Mouse (Mus musculus) heart, postnatal 14 days (tissue): Measurements from ENCODE around the gene Auts2. TPM values are rescaled to one million over a fixed set of nuclear protein-coding genes. Genes with fewer than 3 reads are reported as not detected.

Experiments
- DNase-seq, 2 experiments: peaks; one replicate each; pipeline ENCODE4 v3.0.0; 2021 to 2022
- intact Hi-C: fragments of 180-260 bp; cut with DNase I; formaldehyde crosslinking; loops from one replicate; pipeline ENCODE4 v1.15.1; 2025
- total RNA-seq, 2 experiments: library from RNA; stranded (reverse); gene quantifications; 2 replicates each; pipeline ENCODE4 v1.2.3; 2021

Gene Auts2
- total RNA-seq, 2 experiments from 2014 or later, result 43.1 to 47.3 TPM

DNA sequence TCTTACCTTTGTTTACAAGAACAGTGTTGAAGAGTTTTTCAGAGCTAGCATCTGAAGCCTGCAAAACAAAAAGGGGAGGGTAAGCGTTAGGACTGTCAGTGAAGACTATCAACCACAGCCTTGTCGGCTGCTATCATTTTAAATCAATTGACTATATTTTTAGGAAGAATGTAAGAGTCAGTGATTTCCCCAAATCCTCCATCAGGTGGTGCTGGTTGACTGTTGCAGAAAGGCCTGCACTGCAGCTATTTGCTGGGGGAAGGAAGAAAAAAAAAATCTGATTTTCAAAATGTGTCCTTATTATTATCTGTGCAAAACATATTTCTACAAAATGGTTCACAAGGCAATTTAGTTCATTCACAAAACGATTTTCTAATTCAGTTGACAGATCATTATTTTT is 1009.3 kb downstream of the Auts2 start:
- DNase-seq, result peak; percentile 40 to 65
- intact Hi-C loops, result loop anchor here (10.0 kb wide), 2 partner anchors 111 to 581 kb away; no protein-coding TSS in a partner anchor

DNA sequence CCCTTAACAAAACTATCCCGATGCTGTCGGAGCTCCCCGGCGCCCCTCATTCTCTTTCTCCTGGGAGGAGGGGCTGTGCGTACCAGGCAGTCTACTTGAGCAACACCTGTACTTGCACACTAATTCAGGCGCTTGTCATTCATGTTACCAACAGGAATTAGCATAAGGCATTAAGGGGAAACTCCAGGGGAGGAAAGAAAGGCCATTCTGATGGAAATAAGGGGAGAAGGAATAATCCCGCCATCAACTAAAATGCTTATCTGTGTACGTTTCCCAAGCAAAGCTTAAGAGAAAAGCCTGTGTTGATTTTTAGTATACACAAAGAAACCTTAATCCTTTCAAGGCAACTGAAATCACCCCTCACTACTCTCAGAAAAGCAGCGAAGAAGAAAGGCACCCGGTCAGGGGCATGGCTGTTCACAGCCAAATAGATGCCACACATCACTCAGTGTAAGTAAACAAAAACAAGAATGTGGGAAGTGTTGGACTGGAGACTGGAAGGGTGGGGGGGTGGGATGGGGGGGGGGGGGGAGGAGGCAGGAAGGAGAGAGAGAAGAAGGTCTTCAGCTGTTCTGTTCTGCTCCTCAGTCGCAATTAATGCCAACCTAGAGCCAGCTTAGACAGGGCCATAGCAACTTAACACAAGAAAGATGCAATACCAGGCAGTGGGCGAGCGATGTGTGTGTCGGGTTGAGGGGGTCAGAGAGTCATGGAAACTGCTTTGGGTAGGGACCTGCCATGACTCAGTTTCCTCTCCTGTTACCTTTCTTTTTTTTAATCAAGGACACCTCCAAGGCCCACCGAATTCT is 1011.2 kb downstream of the Auts2 start:
- intact Hi-C loops, result loop anchor here (10.0 kb wide), 2 partner anchors 113 to 583 kb away; no protein-coding TSS in a partner anchor
- DNase-seq, result no peak

DNA sequence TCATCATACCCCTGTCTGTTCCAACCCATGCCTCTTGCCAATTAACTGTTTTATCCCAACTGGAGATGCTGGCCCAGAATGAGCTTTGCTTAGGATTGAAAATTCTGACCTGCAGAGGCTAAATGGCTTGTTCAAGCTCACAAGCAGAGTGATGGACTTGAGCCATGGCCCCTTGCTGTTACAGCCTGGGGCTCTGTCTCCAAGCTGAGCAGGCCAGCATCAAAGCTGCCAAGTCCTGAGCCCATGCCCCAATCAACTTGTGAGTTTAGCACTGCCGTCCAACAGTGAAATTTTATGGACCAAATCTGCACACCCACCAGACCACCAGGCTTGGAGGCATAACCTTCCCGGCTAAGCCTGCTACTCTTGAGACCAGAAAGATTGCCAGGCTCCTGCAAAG is 1012.3 kb downstream of the Auts2 start:
- DNase-seq, result no peak
- intact Hi-C loops, result loop anchor here (10.0 kb wide), 2 partner anchors 114 to 584 kb away; no protein-coding TSS in a partner anchor

DNA sequence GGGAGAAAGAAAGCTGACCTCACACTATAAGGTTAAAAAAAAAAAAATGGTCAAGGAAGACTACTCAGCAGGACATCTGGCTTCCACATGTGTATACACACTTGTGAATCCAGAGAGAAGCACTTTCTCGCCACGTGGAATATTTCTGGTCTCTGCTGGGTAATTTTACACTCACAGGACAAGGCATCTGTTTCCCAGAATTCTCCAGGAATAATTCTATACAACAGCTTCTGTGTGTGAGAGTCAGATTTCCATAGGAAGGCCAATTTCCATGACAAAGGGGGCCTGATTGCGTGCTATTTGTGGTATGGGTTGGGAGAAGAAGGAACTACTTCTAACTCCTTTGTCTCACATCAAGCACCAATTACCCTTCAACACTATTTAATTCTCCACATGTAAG is 1016.5 kb downstream of the Auts2 start:
- intact Hi-C loops, result no loop called here
- DNase-seq, result no peak

- DNase-seq, result no peak
- intact Hi-C loops, result no loop called here
Observed at GRCm38 (mm10) chr5:131524900-131525465, 1018.2 kb downstream of the Auts2 start.

GRCm38 (mm10) chr5:131519560-131519959 is 1023.6 kb downstream of the Auts2 start:
- no peak for DNase-seq
- intact Hi-C loops, result no loop called here

- peak; percentile 28 to 37 for DNase-seq
- intact Hi-C loops, result no loop called here
Observed at GRCm38 (mm10) chr5:131517677-131518076, 1025.5 kb downstream of the Auts2 start.

DNA sequence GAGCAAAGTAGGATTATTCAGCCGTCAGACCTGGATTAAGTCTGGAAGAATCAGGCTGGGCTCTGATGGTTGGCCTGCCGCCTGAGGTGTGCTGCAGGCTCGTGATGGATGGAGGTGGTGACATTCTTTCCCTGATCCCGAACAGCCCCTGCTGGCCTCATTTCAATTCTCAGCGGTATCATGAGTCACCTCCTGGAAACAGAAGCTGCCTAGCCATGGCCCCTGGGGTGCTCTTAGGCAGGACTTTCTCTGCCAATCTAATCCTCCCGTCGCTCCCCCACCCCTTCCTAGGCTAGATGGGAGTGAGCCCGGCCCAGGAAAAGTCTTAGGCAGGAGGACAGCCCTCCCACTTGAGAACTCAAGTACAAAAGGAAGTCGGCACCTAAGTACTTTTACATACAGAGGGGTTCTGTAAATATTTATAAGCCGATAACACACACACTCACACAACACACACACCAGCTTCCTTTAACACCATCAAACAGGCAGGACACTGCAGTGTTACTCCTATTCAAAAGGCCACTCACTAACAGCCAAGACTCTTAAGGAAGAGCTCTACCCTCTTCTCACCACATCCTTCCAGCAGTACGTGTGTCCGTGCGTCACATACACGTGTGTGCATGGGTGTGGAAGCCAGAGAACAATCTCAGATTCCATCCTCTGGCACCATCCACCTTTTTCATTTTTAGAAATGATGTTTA is 1027.3 kb downstream of the Auts2 start:
- peak; percentile 63 for DNase-seq
- intact Hi-C loops, result no loop called here

GRCm38 (mm10) chr5:131513753-131514152 is 1029.4 kb downstream of the Auts2 start:
- intact Hi-C loops, result no loop called here
- DNase-seq, result no peak

DNA sequence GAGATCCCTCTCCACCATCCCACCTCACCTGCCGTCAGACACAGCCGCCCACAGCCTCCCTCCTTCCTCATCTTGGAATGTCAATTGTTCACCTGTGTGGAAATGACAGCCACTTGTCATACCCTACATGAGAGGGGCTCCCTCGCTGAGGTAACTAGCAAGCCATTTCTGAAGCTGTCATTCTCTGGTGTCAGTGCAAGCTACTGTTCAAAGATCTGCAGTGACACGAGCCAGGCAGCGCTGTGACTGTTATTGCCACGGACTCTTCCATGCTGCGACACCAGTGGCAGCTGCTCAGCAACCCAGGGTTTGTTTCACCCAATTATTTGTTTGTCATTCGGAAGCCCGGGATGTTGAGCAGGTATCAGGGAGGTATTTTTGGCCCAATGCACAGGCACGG is 1030.5 kb downstream of the Auts2 start:
- intact Hi-C loops, result no loop called here
- DNase-seq, result no peak

GRCm38 (mm10) chr5:131510659-131511058 is 1032.5 kb downstream of the Auts2 start:
- no peak for DNase-seq
- intact Hi-C loops, result no loop called here

DNA sequence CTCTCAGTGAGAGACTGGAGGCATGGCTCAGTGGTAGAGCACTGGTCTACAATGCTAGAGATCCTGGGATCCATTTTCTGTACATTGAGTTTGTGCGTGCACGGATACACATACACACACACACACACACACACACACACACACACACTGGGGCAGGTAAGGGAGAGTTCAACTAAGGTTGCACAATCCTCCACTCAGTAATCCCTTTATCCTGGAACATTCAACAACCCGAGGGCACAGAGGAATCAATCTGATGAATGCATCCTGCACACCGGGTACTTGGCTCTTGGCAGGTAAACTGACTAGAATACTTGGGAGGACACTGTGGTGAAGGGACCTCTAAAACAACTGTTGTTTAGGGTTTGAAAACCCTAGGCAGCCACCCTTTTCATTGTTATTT is 1033.8 kb downstream of the Auts2 start:
- intact Hi-C loops, result no loop called here
- no peak for DNase-seq

DNA sequence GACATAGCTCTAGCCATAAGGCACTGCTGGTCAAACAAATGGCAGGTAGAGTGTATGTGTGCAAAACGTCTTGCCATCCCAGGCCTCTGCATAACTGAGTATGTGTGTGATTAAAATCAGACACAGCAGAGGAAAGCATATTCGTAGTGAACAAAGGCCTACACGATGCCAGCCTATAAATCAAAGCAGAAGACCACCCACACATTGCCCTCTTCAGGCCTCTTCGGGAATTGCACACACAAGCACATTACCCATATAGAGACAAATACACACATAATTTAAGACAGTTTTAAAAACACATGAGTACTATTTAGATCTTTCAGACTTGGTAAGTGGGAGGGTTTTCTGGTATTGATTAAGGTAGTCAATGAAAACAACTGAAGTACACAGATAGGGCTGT is 1044.3 kb downstream of the Auts2 start:
- no peak for DNase-seq
- intact Hi-C loops, result no loop called here

DNA sequence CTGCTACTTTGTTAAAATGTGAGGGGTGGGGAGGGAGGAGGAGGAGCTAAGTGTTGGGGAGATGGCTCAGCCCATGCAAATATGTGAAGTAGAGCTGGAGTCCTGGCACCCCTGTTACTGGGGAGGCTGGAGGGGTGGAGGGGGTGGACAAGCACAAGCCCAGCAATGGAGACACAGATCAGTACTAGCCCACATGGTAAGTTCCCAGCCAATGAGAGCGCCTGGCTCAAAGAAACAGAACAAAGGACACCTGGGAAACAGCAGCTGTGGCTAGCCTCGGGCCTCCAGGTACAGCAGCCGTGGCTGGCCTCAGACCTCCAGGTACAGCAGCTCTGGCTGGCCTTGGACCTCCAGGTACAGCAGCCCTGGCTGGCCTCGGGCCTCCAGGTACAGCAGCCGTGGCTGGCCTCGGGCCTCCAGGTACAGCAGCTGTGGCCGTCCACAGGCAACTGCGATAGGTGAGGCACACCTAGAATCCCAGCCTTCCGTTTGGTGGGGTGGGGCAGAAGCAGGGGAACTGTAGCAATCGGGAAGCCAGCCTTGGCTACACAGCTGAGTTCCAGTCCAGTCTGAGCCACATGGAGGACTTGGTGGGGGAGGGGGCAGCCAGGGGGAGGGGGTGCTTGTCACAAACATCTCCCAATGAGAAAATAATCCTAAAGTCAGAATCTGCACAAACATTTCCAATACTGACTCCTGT is 1046.5 kb downstream of the Auts2 start:
- no peak for DNase-seq
- intact Hi-C loops, result no loop called here

DNA sequence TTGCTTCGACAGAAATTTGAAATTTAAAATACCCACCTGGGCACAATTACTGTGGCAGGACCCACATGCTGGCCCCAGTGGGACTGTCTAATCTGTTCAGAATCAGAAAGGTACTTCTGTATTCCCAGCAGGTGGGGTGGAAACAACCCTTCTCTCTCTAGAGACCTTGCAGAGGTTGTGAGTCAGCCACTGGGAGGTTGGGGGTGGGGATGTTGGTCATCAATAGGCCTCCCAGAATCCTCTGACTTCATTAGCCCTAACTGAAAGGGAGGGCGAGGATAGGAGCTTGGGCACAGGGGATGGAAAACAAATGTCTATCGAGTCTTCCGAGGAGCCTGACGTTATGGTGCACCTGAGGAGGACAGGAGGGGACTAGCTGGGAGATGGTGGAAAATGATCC is 1048.6 kb downstream of the Auts2 start:
- intact Hi-C loops, result no loop called here
- no peak for DNase-seq

DNA sequence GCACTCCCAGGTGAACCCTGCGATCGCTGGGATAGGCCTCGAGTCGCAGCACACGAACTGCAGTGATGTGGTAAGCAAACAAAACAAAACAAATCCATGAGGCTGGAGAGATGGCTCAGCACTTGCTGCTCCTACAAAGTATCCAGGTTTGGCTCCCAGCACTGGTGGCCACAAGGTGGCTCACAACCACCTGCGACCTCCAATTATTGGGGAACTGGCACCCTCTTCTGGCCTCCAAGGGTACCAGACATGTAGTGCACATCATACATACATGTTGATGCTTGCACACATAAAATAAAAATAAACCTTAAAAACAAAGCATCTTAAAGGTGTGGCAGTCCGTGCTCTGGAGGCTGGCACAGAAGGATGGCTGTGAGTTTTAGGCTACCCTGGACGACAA is 1050.6 kb downstream of the Auts2 start:
- intact Hi-C loops, result no loop called here
- DNase-seq, result no peak

- intact Hi-C loops, result no loop called here
- DNase-seq, result no peak
Observed at GRCm38 (mm10) chr5:131491843-131492242, 1051.3 kb downstream of the Auts2 start.

DNA sequence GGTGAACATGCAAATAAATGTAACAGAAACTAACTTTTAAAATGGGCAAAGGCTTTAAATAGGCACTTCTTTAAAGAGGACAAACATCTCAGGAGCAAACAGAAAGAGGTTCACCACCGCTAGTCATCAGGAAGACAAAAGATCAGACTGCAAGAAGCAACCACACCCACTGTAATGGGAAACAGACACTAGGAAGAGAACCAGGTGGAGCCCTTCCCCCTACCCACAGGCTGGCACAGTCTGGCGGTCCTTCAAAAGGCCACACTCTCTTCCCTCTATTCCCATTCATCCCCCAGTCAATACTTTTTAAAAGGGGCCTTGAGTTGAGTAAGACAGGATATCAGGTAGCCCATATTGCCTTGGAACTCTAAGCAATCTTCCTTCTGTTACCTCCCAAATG is 1052.3 kb downstream of the Auts2 start:
- intact Hi-C loops, result no loop called here
- DNase-seq, result no peak

DNA sequence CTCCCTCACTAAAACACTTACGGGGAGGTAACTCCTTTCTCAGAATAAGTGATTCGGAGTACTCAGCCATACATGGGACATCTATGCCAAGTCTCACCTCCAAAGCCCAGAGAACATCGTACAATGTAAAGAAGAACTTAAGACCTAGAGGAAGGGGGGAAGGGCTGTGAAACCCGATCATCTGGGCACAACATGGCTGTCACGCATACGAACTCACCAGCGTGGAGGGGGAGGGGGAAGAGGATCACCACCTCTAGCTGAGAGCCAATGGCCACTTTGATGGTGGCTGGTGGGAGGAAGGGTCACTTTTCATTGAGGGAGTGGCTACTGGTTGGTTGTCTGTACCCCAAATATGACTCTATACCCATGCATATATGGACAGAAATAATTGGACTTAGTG is 1053.3 kb downstream of the Auts2 start:
- intact Hi-C loops, result no loop called here
- no peak for DNase-seq

- intact Hi-C loops, result no loop called here
- DNase-seq, result no peak
Observed at GRCm38 (mm10) chr5:131486527-131486926, 1056.6 kb downstream of the Auts2 start.

DNA sequence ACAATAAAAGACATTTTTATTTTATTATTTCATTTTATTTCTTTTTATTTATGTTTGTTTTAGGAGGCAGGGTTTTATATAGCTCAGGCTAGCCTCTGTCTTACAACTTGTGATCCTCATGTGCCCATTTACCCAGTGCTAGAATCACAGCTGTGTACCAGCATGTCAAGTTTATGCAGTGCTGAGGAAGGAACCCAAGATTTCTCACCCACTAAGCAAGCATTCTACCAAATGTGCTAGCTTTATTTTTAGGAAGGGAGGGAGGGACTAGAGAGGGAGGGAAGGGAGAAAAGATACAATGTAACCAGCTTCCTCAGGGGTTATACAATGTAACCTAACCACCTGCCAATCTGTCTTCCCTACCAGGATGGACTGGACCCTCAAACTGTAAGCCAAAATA is 1067.9 kb downstream of the Auts2 start:
- DNase-seq, result no peak
- intact Hi-C loops, result no loop called here
